Mouse (Mus musculus): ENCODE data around the gene Sik1. TPM values are rescaled to one million over a fixed set of nuclear protein-coding genes. Genes with fewer than 3 reads are reported as not detected.
"Not testable (repeated sequence)": the region's sequence is repeated elsewhere in the genome, so short reads cannot be mapped to it uniquely, and the experiment has no call there.

Sik1 gene
- 1 to 10 TPM; 2.0 to 4.2 TPM for polyA plus RNA-seq (2017; shearing (Covaris generic))

- peak; percentile 91 for ATAC-seq
These were observed at the start of gene Sik1 for GRCm38 (mm10) chr17:31855597-31856518. Gene Sik1, minus strand, starts transcription at chr17:31855804.

- no peak for ATAC-seq
These were observed 49.7 kb upstream of the Sik1 start for GRCm38 (mm10) chr17:31905201-31905790.

DNA sequence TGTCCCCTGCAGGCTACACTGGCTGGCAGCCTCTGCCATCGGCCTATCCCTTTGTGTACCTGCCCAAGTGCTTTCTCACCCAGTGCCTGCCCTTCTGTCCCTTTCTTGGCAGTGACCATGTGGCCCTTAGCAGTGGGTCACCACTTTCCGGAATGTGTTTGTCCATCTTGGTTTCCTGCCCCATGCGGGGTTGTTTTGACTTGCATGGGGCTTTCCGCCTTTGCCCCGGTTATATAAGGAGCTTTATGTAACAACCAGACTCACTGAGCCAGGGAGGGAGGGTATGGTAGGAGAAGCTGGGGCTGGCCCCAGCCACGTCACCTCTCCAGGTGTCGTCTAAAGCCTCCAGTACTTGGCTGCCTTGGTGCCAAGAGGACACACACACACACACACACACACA is 48.4 kb upstream of the Sik1 start:
- no peak for ATAC-seq

DNA sequence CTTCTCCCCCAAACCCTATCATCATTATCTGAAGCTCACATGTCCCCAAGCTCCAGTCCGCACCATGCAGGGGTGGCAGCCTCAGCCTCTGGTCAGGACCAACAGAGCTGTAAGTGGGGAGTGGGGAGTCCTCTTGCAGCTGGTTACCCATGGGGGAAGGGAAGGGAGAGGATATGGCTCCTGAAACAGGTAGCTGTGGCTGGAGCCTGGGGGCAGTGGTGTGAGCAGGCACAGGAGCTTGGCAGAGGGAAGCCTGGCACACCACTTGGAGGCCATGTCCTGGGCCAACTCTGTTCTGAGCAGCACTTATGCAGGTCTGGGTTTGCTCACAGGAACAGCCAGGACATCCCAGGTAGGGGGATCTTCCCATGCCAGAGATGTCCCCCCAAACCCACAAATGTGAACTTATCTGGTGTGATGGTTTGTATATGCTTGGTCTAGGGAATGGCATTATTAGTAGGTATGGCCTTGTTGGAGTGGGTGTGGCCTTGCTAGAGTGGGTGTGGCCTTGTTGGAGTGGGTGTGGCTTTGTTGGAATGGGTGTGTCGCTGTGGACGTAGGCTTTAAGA is 47.1 kb upstream of the Sik1 start:
- no peak for ATAC-seq

- ATAC-seq, result no peak
These were observed 46.0 kb upstream of the Sik1 start for GRCm38 (mm10) chr17:31901461-31902204.

DNA sequence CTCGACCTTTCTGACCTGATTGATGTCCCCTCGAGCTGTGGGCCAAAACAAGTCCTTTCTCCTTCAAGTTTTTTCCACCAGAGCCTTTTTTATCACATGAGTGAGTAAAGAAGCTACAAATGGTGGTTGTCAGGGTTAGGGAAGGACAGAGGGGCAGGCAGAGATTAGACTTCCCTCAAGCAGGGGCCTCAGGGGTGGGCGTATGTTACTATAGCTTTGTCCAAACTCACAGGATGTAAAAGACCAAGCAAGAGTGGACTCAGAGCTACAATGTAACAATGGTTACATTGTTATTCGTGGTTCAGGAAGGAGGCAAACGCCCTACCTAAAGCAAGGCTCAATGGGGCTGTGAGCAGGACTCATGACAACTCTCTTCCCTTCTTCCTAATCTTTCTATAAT is 43.3 kb upstream of the Sik1 start:
- ATAC-seq, result no peak

DNA sequence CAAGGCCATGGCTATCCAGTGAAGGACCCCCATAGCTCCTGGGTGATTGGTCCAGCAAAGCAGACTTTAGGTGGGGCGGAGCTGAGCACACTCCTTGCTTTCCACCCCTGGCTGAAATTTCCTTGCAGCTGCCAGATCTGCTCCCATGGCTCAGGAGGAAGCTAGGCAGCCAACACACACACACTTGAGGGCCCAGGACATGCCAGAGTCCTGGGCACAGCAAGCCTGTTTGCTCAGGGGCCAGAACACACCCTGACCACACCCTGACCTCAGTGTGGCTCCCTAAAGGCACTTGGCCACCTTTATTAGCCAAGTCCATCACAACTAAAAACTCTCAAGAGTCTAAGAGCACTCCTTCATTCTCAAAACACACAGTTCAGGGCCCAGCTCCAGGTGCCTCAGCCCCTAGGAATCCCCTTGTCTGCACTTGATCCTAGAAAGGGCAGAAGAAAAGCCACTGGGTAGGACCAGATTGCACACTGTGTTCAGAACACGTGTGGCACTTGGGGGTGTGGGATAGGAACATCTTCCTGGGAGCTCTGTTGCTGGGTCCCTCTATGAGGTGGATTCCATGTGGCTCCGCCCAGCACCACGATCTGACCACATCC is 41.7 kb upstream of the Sik1 start:
- ATAC-seq, result no peak

GRCm38 (mm10) chr17:31896751-31897150 is 41.1 kb upstream of the Sik1 start:
- no peak for ATAC-seq

GRCm38 (mm10) chr17:31896311-31896710 is 40.7 kb upstream of the Sik1 start:
- no peak for ATAC-seq

- ATAC-seq, result no peak
These were observed 37.9 kb upstream of the Sik1 start for GRCm38 (mm10) chr17:31893371-31894060.

- ATAC-seq, result no peak
These were observed 37.1 kb upstream of the Sik1 start for GRCm38 (mm10) chr17:31892750-31893149.

DNA sequence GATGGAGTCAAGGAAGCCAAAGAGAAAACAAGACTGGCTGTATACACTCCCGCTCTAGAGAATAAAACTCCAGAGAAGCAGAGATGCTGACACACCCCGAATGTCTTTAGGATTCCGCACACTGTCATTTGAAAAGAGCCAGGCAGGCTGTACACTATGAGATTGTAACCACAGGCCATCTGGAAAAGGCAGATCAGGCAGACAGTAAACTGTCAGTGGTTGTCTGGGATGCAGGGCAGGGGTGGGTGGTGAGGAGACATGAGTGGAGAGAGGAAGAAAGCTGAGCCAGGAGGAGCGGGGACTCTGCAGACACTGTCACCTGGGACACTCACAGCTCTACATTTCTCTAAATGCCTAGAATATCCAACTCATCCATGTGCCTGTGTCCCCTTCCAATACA is 36.3 kb upstream of the Sik1 start:
- no peak for ATAC-seq

- no peak for ATAC-seq
These were observed 34.8 kb upstream of the Sik1 start for GRCm38 (mm10) chr17:31890311-31890951.

GRCm38 (mm10) chr17:31889446-31890201 is 34.0 kb upstream of the Sik1 start:
- no peak for ATAC-seq

DNA sequence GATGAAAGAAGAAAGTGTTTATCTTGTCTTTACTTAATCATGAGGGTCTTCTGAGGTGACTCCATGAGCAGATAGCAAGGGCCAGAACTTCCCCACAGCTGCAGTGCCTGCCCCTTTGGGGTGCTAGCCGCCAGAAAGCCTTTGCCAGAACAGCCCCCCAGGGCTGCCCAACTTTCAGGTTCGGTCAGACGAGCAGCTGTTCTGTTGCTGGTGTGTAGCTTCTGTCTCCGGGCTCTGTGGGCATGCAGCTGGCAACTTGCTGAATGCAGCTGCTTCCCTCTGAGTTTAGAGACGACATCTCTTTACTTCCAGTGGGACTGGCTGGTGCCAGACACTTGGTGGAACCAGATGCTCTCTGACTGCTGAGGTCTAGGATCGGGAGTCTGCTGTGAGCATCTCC is 32.9 kb upstream of the Sik1 start:
- ATAC-seq, result no peak

GRCm38 (mm10) chr17:31884676-31885075 is 29.1 kb upstream of the Sik1 start:
- ATAC-seq, result not testable (repeated sequence)

DNA sequence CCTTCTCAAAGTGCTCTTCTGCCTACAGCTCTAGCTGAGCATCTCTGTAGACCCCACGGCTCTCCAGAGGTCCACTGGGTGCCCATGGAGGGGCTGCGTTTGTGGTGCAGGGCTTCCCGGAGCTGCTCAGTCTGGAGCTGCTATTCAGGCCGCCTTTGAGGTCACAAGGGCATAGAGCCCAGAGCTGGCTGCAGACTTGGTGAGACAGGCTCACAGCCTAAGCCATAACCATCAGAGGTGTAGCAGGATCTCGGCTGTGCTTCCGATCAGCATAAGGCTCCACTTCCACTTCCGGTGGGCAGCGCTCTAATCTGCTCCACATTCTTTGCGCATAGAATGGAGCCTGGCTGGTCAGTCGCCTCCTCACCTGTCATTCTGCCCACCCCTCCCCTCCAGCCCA is 23.8 kb upstream of the Sik1 start:
- ATAC-seq, result no peak

DNA sequence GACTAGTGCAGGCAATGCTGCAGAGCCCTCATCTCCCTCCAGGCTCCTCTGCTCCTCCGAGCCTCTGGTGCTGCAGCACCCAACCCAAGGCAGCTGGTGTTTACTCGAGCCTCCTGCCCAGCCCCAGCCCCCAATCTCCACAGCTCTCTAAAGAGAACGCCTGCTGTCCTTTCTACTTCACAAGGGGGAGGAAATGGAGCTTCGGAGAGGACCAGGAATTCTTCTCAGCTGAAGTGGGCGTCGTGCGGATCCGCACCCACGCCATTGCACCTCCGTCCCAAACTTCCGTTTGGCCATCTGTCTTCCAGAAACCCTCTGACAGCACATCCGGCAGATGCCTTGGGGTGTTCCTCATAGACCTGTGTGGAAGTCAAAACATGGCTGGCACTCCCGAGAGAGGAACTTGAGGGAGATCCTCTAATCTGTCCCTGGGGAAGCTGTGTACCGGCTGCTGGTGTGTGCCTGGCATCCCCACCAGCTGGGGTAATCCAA is 22.1 kb upstream of the Sik1 start:
- no peak for ATAC-seq

DNA sequence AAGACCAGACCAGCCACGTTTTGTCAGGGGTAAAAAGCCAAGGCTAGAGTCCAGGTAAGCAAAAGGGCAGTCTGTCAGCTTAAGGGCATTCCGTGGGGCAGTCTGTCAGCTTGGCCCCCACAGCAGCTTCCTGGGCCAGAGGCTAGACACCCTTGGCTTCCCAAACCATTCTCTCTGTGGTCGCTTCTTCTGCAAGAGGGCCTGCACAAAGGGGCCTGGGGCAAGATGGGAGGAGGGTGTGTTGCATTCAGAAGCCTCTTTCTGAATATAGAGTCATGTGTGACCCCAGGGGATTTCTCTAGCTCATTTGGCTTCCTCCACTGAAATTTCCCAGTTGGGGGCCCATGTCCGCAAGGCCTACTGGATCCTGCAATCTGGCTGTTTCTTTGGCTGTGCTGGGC is 21.6 kb upstream of the Sik1 start:
- no peak for ATAC-seq

- ATAC-seq, result no peak
These were observed 21.2 kb upstream of the Sik1 start for GRCm38 (mm10) chr17:31876775-31877174.

Measured in CD4-positive, CD25-positive, alpha-beta regulatory T cell, adult 4 months (primary cell).